Mouse (Mus musculus) megakaryocyte-erythroid progenitor cell, adult 5-6 weeks (primary cell): ENCODE measurements around the gene Selenbp2. TPM values are rescaled to one million over a fixed set of nuclear protein-coding genes. Genes with fewer than 3 reads are reported as not detected.
A peak's percentile ranks its signal among the peaks of the same experiment; 100 is the strongest.
"Not testable (repeated sequence)": the region's sequence is repeated elsewhere in the genome, so short reads cannot be mapped to it uniquely, and the experiment has no call there.

Source experiments
- ATAC-seq: replicated peaks from 2 replicates; pipeline ENCODE4 v1.8.0; 2016; ENCODE audit warnings: mild to moderate bottlenecking, inconsistent platforms; ENCODE audit not compliant: severe bottlenecking, poor library complexity, low FRiP score, low TSS enrichment
- total RNA-seq, 2 experiments: library from RNA; stranded (forward) in 1 of 2; stranded (reverse) in 1 of 2; fragments of 200-1000, 215-1000 nt in 1 of 2; fragments of >200 nt in 1 of 2; fragmentation: Nextera tagmentation in 1 of 2; gene quantifications; 2 replicates each; pipeline ENCODE4 v1.2.3; 2014 to 2017

The Selenbp2 gene
- total RNA-seq, 2 experiments from 2014 or later = 7.0 TPM; not detected in 1

DNA sequence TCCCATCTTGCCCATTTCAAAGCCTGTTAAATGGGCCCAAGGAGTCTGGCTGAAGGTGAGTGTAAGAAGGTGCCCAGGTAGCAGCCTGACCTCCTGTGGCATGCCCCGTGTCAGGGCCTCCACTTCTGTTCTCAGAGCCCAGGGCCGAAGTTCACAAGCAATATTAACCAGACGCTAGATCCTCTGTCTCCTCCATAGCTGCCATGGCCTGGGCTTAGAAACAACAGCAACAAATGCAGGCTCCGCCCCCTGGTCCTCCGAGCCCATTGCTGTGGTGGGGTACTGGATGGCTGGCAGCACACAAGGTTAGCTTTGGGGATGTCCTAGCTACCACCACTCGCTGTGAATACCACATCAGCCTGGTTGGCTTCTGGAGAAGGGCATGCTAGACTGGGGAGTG, 3.2 kb upstream of the Selenbp2 start:
- ATAC-seq = not testable (repeated sequence)

- ATAC-seq = no peak
Measured at GRCm38 (mm10) chr3:94690616-94691247, 2.6 kb upstream of the Selenbp2 start.

DNA sequence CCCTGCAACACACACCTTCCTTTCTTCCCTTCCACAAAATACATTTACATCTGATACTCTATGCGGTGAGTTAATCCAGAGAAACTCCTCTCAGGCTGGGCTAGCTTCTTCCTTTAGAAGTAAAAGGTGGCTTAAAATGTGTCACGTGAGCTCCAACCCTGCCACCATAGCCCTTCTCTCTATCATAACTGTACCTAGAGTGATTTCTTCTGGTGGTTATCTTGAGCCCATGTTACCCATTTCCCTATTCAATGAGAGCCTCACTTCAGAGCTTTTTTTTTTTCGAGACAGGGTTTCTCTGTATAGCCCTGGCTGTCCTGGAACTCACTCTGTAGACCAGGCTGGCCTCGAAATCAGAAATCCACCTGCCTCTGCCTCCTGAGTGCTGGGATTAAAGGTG, 1.7 kb upstream of the Selenbp2 start:
- ATAC-seq = not testable (repeated sequence)

- ATAC-seq = 0 out of 2 replicates have a peak, but pooled peaks have one; percentile 19
Measured at GRCm38 (mm10) chr3:94693874-94694273, 518 bp downstream of the Selenbp2 start.

DNA sequence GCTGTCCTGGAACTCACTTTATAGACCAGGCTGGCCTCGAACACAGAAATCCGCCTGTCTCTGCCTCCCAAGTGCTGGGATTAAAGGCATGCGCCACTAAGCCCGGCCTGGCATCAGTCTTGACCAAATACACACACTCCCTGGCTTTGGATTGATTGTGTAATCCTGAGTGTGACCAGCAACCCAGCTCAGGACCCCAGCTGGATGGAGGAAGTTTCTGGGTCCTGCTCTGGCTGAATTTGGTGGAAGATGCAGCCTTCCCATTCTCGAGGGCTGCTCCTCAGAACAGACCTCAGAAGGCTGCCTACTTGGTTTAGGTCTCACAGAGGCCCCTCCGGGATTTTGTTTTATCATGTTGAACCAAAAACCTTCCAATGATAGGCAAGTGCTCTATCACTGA, 2.2 kb downstream of the Selenbp2 start:
- not testable (repeated sequence) for ATAC-seq

GRCm38 (mm10) chr3:94696257-94696656, 2.9 kb downstream of the Selenbp2 start:
- ATAC-seq = peak; percentile 42; the same call in 1 of the 2 replicates

DNA sequence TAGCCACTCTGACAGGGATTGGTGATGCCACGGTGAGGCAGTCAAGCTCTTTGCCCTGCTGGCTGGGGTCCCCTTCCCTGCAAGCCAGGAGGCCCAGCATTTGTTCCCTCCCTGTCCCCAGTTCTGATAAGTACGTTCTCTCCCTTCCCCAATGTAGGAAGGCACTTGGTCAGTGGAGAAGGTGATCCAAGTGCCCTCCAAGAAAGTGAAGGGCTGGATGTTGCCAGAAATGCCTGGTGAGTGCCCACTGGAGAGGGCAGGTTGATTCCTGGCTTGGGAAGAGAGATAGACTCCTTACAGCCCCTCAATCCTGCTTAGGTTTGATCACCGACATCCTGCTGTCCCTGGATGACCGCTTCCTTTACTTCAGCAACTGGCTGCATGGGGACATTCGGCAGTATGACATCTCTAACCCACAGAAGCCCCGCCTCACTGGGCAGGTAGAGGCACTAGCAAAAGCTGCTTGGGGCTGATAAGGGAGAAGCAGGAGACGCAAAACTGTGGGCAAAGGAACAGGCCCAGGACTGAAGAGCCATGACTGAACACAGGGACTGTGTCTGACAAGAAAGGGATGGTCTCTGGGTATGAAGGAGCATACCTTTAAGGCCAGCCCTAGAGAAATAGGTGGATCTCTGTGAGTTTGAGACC, 8.9 kb downstream of the Selenbp2 start:
- ATAC-seq = peak; percentile 93

DNA sequence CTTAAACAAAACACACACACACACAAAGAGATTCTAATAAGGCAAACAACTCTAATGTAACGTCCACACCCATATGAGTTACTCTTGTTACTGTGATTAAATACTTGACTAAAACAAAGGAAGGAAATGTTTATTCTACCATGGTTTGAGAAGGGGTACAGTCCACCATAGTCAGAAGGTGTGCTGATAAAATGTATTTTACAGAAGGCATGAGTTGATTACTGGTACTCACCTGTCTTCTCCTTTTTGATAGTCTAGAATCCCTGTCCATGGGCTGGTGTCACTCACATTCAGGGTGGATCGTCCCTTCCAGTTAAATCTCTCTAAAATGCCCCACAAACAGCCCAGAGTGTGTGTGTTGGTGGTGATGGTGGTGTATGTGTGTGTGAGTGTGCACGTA, 9.5 kb downstream of the Selenbp2 start:
- ATAC-seq = peak; percentile 24

DNA sequence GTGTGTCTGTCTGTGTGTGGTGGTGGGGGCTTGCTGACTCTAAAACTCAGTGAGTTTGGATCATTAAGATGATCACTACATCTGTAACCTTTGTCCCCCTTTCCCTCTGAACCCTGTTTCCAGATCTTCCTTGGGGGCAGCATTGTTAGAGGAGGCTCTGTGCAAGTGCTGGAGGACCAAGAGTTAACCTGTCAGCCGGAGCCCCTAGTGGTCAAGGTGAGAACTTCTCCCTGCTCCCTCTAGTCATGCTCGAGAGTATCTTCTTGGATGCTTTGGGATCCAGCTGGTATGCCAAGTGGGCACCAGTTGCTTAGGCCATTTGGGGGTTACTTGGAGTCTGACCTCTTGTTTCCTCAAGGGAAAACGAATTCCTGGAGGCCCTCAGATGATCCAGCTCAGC, 10.0 kb downstream of the Selenbp2 start:
- peak; percentile 64 for ATAC-seq

DNA sequence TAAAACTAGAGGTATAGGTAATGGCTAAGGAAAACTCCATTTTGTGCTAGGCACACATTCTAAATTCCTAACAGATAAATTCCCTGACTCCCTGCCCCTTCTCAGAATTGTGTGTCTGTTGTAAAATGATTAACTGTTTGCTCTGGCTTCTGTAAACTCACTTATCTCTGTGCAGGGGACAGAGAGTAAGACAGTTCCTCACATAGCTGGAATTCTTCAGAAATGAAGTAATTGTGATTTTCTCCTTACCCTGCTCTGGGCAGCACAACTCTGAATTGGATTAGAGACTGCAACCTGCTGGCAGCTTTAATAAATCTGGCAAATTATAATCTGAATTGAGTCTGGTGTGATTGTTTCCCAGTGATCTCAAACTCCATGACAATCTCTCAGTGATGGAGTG, 17.2 kb downstream of the Selenbp2 start:
- not testable (repeated sequence) for ATAC-seq

DNA sequence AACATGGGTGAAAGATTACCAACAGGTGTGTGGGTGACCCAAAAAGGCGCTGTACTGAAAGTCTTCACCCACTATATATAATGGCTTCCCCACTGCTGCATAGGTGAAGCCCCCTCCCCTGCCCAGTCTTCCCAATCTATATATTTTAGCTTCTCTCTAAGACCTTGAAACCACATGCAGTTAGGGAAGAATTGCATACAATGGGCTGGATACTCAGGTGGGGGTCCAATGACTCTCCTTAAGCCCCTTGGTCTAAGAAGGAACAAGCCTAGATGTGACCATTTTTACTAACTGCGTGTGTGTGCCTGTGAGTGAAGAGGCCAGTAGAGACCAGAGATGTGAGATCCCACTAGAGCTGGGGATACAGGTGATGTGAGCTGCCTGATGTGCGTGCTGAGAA, 20.1 kb downstream of the Selenbp2 start:
- ATAC-seq = not testable (repeated sequence)

GRCm38 (mm10) chr3:94718253-94718652, 24.9 kb downstream of the Selenbp2 start:
- not testable (repeated sequence) for ATAC-seq

- ATAC-seq = peak; percentile 84
Measured at GRCm38 (mm10) chr3:94723637-94724036, 30.3 kb downstream of the Selenbp2 start.

DNA sequence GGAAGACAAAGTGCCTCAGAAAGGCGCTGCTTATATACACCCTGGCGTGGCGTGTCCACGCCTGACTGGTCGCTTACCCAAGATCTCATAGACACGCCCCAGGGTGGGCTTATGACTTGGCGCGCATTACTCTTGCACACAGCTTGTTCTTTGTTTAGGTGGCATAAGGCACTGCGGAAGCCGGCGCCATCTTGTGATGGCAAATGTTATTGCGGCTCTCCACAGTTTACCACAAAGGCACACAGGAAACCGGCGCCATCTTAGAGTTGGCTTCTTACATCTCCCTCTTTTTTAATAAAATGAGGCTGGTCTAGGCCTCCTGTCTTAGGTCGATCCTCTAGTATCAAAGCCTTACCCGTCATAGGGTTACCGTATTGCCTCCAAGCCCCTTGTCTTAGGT, 52.3 kb downstream of the Selenbp2 start:
- no peak for ATAC-seq

Other genes starting within 250 kb of the Selenbp2 start
- not detected in 2 replicates for gene Oaz3, start 249.6 kb upstream of the Selenbp2 start, total RNA-seq (2014; fragmentation: Nextera tagmentation)
- not detected in 2 replicates for gene Oaz3, start 249.6 kb upstream of the Selenbp2 start, total RNA-seq (2017)
- not detected in 2 replicates for gene Celf3, start 215.3 kb upstream of the Selenbp2 start, total RNA-seq (2014; fragmentation: Nextera tagmentation)
- not detected in 2 replicates for gene Celf3, start 215.3 kb upstream of the Selenbp2 start, total RNA-seq (2017)
- 3.9 TPM in 1 of 2 replicates, not detected in the other for gene Riiad1, start 213.2 kb upstream of the Selenbp2 start, total RNA-seq (2014; fragmentation: Nextera tagmentation)
- not detected in 2 replicates for gene Riiad1, start 213.2 kb upstream of the Selenbp2 start, total RNA-seq (2017)
- gene Snx27, start 110.8 kb upstream of the Selenbp2 start, total RNA-seq (2014; fragmentation: Nextera tagmentation) = 24.2 and 45.2 TPM in 2 replicates
- gene Snx27, start 110.8 kb upstream of the Selenbp2 start, total RNA-seq (2017) = 30.2 and 30.5 TPM in 2 replicates
- gene Gm10972, start 50.4 kb upstream of the Selenbp2 start, total RNA-seq (2014; fragmentation: Nextera tagmentation) = not detected in 2 replicates
- gene Gm10972, start 50.4 kb upstream of the Selenbp2 start, total RNA-seq (2017) = not detected in 2 replicates
- gene Tuft1, start 34.7 kb upstream of the Selenbp2 start, total RNA-seq (2014; fragmentation: Nextera tagmentation) = 6.6 and 6.7 TPM in 2 replicates
- 7.4 and 10.4 TPM in 2 replicates for gene Tuft1, start 34.7 kb upstream of the Selenbp2 start, total RNA-seq (2017)
- gene Cgn, start 92.9 kb downstream of the Selenbp2 start, total RNA-seq (2014; fragmentation: Nextera tagmentation) = 0.30 and 0.42 TPM in 2 replicates
- not detected in 2 replicates for gene Cgn, start 92.9 kb downstream of the Selenbp2 start, total RNA-seq (2017)
- 49.6 and 59.1 TPM in 2 replicates for gene Pogz, start 144.0 kb downstream of the Selenbp2 start, total RNA-seq (2014; fragmentation: Nextera tagmentation)
- gene Pogz, start 144.0 kb downstream of the Selenbp2 start, total RNA-seq (2017) = 12.5 and 18.7 TPM in 2 replicates
- gene Psmb4, start 193.4 kb downstream of the Selenbp2 start, total RNA-seq (2014; fragmentation: Nextera tagmentation) = 427 and 467 TPM in 2 replicates
- gene Psmb4, start 193.4 kb downstream of the Selenbp2 start, total RNA-seq (2017) = 212 and 218 TPM in 2 replicates
- 128 and 136 TPM in 2 replicates for gene Selenbp1, start 239.5 kb downstream of the Selenbp2 start, total RNA-seq (2014; fragmentation: Nextera tagmentation)
- 100 and 113 TPM in 2 replicates for gene Selenbp1, start 239.5 kb downstream of the Selenbp2 start, total RNA-seq (2017)